Mouse (Mus musculus) left cerebral cortex, postnatal 10 days (tissue): ENCODE data around the gene Brpf3. TPM values are rescaled to one million over a fixed set of nuclear protein-coding genes. Genes with fewer than 3 reads are reported as not detected.
A peak's percentile ranks its signal among the peaks of the same experiment; 100 is the strongest.
"Not testable (repeated sequence)": the region's sequence is repeated elsewhere in the genome, so short reads cannot be mapped to it uniquely, and the experiment has no call there.

Experiments
- DNase-seq, 2 experiments: peaks; one replicate each; pipeline ENCODE4 v3.0.0; 2021 to 2022; ENCODE audit warnings: low spot score in 2 of 2, mixed read lengths in 1 of 2; ENCODE audit errors: extremely low spot score in 1 of 2
- intact Hi-C: fragments of 180-260 bp; cut with DNase I; formaldehyde crosslinking; loops from one replicate; pipeline ENCODE4 v1.15.1; 2025
- total RNA-seq, 2 experiments: library from RNA; stranded (reverse); gene quantifications; 2 replicates each; pipeline ENCODE4 v1.2.3; 2021

Brpf3 gene
- total RNA-seq, 2 experiments from 2014 or later, result 44.5 to 55.7 TPM

DNA sequence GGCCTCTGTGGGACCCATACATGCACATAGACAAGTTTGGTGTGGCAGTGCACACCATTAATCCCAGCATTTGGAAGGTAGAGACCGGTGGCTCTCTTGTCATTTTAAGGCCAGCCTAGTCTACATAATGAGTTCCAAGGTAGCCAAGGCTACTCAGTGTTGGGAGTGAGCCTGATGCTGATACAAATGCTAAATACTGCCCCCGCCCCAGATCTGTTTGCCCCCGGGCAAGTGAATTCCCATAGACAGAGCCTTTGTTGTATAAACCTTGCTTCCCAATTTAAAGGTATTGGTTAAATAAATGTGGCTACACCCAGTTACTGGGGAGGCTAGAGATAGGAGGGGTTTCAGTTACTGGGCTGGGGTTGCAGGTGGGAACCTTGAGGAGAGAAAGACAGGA lies 15.9 kb upstream of the Brpf3 start:
- intact Hi-C loops, result no loop called here

DNA sequence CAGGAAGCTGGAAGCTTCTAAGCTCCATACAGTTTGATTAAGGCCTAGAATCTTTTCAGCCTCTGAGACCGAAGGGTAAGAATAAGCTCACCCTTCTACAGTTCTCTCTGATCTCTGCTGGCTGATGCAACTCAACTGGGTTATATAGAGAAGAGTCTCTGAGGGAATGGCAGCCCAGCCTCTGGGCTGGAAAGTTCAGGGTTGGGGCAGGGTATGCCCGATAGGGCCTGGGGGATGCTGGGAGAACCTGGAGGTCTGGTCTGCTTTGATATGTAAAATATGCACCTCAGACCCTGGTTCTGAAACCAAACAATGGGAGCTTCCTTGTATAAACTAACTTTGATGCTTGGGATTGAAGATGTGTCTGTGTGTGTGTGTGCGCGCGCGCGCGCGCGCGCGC lies 13.4 kb upstream of the Brpf3 start:
- DNase-seq, result no peak
- intact Hi-C loops, result no loop called here

More for the DNA sequence above, 15.9 kb upstream of the Brpf3 start:
- no peak for DNase-seq

DNA sequence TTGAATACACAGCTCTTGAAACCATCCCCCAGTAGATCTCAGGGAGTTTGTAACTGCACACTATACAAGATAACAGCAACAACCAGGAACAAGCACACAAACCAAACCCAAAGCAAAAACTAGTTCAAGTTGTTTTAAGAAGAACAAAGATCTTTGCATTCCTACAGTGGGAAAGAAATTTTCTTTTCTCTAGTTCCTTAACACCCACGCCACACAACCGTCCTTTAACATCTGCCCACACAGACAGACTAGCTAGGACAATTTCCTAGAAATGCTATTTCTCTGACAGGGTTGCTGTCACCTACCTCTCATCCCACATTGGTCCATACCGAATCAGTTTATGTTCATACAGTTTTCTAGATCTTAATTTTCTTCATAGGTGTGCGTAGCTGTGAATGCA lies 3.9 kb upstream of the Brpf3 start:
- intact Hi-C loops, result no loop called here
- no peak for DNase-seq

DNA sequence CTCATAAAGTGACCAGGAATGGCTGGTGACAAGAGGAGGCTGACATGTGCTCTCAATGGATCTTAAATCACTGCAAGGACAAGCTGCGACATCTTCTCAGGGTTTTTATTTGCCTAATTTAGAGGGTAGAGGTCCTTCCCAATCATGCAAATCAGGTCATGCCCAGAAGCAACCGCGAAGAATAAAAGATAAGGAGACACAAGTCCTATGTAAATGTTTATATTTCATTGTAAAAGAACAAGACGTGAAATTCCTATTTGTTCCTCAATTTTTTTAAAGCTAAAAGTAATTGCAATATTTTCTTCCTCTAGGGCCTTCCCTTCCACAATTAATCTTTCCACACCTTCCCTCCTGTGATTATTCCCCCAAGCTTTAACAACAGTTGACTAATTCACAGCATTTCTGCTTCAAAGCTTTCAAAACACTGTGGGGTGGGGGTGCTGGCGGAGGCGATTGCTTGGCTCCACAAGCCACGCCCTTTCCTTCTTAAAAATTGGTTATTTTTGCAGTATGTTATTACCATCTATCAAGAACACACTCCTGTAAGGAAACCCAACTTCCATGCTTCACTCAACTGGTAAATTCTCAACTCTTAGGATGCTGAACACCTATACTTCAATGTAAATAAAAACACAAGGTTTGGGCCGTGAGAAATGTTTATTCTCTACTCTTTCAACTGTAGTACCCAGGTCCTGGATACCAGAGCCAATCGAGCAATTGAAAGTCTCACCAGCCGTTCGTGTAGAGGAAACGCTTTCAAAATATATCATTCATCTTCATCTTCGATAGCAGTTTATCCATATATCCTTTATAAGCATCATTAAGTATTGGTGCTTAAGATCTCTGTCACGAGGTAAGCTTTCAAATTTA lies 1.4 kb upstream of the Brpf3 start:
- intact Hi-C loops, result loop anchor here (2.0 kb wide), 1 partner anchor 109 kb away; the partner anchor contains the start of genes Mapk14 and Slc26a8
- DNase-seq, result no peak

DNA sequence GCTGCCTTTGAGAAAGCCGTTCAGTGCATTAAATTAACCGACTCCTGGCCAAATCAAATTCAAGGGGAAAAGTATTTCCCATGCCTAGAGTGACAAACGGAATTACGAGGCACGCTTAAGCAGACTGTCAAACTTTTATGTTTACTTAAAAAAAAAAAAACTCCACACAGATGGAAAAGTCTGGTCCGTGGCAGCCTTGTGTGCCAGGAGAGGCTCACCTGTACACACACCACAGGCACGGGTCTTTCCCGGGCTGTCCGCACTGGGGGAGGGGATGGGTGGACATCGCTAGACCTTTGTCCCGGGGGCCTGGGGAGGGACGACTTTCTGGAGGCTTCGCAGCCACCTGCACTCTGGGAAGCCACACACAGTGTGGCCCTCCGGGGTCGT lies 614 bp upstream of the Brpf3 start:
- intact Hi-C loops, result loop anchor here (2.0 kb wide), 1 partner anchor 109 kb away; the partner anchor contains the start of genes Mapk14 and Slc26a8
- no peak for DNase-seq

DNA sequence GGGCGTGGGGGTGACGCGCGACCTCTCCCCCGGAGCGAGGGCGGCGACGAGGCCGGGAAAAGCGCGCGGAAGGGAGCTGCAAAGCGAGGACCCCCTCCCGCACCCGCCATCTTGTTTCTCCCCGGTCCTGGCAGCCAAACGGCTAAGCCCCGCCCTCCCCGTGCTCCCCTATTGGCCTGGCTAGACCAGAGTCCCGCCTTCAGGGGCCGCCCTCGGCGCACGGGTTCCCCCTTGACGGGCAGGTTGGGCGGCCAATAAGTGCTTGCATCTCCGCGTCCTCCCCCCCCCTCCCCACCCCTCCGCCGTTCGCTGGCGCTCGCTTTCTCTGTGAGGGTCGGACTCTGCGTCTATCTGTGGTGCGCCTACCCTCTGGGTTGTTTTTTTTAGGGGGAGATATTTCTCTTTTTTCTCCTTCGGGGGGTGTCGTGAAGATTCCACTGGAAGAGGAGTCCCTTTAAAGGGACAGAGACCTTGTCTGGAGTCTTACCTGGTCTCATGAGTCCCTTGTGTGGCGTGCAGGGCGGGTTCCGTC lies 650 bp downstream of the Brpf3 start:
- peak; percentile 96 to 100 for DNase-seq
- intact Hi-C loops, result loop anchor here (2.0 kb wide), 1 partner anchor 111 kb away; the partner anchor contains the start of genes Mapk14 and Slc26a8

DNA sequence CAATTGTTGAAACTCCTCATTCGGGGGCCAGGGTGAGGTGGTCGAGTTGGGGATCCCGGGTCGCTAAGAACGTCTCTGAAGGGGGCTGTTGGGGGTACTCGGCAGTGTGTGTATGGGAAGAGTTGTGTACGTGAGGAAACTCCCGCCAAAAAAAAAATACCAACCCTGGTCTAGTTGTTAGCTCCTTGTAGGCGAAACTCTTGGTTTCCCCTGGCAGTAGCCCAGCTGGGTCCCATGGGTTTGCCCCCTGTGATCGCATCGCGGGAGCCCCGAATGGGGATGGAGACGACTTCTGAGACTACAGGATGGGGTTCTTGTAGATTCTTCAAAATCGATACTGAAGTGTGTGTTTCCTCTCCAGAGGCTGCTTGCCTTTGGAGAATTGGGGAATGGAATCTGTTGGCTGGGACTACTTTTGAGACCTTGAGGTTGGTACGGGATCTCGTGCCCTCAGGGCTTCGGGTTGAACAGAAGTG lies 1.2 kb downstream of the Brpf3 start:
- DNase-seq, result no peak
- intact Hi-C loops, result no loop called here

DNA sequence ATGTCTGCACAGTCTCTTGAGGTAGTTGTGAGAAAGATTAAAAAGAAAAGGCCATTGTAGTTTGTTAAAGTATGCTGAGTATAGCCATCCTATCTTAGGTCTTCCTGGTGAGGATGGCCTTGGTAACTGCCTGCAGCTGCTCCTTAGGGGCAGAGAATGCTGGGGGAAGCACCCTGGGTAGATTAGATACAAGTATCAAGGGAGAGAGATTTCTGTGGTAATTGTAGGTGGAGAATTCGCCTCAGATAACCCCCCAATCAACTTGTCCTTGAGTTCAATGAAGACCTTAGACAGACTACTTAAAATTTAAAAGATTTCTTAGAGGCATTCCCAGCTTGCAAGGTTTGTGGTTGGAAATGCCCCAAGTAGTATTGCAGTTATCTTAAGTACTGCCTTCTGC lies 2.4 kb downstream of the Brpf3 start:
- intact Hi-C loops, result no loop called here
- no peak for DNase-seq

DNA sequence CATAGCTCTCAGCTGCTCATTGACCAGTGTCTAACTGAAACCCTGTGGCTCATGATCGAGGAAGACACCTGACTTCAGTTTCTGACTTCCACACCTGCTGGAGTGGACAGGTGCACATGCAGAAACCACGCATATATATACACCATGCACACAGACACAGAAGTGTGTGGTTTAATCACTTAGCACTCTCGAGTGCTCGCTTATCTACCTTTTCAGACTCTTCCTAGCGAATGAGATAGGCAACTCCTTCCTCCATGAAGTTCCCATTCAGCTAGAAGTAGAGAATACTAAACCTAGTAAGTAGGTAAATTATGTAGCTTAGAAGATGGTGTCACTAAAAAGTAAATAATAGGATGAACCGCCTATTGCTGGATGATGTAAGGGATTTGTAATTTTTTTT lies 4.1 kb downstream of the Brpf3 start:
- intact Hi-C loops, result no loop called here
- no peak for DNase-seq

DNA sequence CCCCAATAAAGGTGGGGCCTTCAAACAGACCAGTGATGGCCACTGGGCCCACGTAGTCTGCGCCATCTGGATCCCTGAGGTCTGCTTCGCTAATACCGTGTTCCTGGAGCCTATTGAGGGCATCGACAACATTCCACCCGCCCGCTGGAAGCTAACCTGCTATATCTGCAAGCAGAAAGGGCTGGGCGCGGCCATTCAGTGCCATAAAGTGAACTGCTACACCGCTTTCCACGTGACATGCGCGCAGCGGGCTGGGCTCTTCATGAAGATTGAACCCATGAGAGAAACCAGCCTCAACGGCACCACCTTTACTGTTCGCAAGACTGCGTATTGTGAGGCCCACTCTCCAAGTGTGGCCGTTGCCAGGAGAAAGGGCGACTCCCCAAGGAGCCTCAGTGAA lies 5.9 kb downstream of the Brpf3 start:
- intact Hi-C loops, result no loop called here

DNA sequence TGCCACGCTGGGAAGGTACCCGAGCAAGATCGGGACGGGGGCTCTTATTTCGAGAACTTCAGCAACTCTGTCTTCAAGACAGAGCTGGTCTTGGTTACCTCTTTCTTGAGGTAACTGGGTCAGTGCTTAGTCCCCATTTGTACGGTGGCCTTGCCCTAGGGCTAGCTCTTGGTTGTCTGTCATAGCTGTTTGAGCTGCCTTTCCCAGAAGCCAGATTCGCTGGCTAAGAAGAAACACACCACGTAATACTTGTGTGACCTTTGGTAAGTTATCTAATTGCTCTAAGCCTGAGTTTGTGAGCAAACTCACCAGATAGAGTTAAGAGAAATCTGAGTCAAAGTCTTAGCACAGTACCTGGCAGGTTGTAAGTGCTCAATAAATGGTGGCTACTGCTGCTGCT lies 7.8 kb downstream of the Brpf3 start:
- DNase-seq, result no peak
- intact Hi-C loops, result no loop called here

More for the DNA sequence above, 5.9 kb downstream of the Brpf3 start:
- no peak for DNase-seq

DNA sequence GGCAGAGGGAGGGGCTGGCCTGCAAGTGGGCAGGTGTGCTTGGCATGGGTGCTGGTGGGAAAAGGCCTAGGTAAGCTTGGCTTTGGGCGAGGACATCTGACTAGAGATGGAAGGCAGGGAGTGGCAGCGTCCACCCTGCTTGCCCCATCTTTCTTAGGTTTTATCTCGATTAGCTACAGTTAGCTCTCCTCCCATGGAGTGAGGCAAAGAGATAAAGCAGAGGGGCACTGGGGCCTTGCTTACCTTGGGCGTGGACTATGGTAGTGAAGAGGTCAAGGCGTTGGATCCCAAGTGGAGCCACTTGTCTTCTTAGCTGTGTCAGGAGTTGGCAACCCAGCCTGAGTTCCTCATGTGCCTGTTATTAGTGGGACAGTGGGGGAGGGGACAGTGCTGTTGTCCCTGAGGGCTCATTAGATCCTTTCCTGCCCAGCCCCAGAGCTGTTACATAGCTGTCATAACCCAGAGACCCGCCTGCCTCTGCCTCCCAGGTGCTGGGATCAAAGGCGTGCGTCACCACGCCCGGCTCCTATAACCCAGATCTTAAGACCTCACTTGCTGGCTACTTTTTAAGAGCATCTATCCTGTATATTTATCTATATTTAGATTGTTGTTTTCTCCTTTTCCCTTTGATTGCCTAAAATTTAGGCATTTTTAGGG lies 8.4 kb downstream of the Brpf3 start:
- intact Hi-C loops, result no loop called here
- no peak for DNase-seq

DNA sequence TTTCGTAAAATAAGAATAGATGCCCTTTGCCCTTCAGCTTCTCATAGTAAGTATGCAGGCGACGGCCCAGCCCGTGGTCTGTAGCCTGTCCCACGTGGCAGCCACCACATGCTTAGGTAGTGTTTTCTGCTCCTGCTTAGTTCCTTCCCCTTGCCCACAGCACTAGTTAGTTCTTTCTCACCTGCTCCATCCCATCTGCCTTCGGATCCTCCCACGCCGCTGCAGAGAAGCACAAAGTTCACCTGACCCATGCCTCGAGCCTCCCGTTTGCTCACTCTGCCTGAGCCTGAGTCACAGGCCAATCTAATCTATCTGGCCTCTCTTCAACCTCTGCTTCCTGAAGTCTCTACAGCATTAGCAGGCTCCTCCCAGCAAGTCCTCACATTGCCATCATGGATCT lies 11.5 kb downstream of the Brpf3 start:
- intact Hi-C loops, result no loop called here
- no peak for DNase-seq

DNA sequence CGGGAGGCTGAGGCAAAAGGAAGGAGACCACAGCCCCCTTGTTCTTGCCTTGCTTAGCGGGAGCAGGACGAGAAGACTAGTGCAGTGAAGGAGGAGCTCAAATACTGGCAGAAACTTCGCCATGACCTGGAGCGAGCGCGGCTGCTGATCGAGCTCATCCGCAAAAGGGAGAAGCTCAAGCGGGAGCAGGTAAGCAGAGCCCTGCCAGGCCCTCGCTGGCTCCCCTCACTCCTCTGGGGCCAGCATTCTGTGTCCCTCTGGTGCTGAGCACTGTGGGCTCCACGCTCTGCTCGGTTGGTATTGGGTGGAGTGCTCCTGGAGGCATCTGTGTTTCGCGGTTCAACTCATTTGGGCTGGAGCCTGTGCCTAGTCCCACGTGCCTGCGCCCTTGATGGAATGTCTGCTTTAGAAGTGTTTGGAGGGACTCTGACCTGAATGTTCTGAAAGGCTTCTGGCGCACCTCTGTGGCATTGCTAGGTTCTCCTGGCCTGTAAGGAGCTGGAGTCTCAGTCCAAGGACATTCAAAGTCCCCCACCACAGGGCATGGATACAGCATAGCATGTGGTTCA lies 13.7 kb downstream of the Brpf3 start:
- intact Hi-C loops, result no loop called here
- DNase-seq, result no peak

DNA sequence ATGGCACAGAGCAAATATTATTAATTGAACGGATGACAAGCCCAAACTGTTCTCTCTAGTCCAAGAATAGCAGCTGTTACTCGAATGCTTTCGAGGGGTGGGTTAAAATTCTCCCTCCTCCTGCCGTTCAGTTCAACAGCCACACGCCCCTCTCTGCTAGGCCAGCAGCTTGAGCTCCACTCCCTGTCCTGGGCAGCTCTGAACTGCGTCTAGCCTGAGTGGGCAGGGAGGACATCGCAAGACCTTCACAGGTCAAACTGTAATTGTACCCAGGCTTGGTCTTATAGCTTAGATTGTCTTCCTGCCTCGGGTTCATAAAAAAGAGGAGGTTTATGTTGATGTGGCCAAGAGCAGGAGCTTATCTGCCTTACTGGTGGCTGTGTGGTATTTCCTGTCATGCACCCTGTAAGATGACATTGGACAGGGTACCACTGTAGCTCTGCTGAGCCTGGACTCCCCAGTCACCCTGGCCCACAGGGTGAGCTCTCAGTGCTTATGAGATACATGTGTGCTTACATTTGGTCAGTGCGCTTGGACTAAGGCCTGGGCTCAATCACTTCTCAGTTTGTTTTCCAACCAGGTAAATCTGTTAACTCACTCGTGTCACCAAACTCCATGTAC lies 14.6 kb downstream of the Brpf3 start:
- no peak for DNase-seq
- intact Hi-C loops, result no loop called here

DNA sequence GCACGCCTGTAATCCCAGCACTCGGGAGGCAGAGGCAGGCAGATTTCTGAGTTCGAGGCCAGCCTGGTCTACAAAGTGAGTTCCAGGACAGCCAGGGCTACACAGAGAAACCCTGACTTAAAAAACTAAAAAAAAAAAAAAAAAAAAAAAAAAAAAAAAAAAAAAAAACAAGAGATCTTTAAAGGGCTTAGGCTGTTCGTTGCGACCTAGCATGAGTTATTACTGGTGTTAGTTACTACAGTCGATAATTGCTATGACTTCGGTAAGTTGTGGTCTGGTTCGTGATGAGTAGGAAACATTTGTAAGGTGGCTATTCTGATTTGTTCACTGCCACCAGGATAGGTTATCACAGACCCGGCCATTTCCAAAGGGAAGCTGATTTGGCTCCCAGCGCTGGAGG lies 15.4 kb downstream of the Brpf3 start:
- DNase-seq, intact Hi-C loops: not testable (repeated sequence)

DNA sequence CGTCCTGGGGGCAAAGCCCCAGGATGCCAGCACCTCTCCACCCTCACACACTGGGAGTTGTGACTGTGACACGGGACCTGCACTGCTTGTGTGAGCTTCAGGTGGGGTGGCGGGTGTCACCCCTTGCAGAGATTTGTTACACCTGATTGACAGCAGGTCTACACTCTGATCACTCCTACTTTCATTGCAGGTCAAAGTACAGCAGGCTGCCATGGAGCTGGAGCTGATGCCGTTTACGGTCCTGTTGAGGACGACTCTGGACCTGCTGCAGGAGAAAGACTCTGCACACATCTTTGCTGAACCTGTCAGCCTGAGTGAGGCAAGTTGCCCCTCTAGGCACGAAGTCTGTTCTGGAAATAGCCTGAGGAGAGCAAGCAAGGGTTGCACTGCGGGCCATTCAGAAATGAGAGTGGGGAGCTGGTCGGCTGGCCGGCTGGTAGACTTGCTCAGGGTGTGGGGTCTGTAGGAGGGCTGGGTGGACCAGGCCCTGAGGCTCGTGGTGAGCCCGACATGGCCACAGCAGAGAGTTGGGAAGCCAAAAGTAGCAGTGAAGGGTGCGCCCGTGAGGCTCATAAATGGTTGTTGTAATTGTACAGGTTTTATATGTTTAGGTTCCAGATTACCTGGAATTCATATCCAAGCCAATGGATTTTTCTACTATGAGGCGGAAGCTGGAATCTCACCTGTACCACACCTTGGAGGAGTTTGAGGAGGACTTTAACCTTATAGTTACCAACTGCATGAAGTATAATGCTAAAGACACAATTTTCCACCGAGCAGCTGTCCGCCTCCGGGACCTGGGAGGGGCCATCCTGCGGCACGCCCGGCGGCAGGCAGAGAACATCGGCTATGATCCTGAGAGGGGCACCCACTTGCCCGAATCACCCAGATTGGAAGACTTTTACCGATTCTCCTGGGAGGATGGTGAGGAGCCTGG lies 16.3 kb downstream of the Brpf3 start:
- DNase-seq, result no peak
- intact Hi-C loops, result no loop called here

DNA sequence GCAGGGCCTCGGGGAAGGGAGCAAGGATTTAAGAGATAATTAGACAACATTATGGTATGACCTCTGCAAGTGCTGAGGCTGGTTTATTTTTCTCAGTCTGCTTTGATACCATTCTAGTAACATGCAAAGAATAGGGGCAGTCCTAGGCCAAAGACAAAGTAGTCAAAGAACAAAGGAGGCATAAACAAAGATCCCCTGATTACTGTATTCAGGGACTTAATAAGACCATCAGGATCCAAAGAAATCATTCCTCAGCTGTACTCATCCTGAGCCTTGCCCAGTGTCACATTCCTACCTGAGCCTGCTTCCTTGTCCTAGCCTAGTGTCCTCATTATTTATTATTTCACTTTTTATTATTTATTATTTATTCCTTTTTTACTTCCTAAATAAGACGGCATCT lies 19.3 kb downstream of the Brpf3 start:
- intact Hi-C loops, result no loop called here

More for the DNA sequence above, 19.3 kb downstream of the Brpf3 start:
- no peak for DNase-seq
